Mouse (Mus musculus) CD4-positive, CD25-positive, alpha-beta regulatory T cell, adult 2 months (primary cell): ENCODE measurements at regions not wholly inside any gene's neighbourhood (a gene's known extent, or its start where the extent isn't known, plus 50 kb on each side); places are given as distances from the start of the nearest gene placed in this dataset.

Source experiments
- DNase-seq: peaks from one replicate; pipeline ENCODE4 v3.0.0-alpha.2; 2012; ENCODE audit warnings: low read depth, low spot score

- no peak for DNase-seq
These were observed 62.0 kb upstream of the Ifne start for GRCm38 (mm10) chr4:88941955-88942354.

- DNase-seq, result no peak
These were observed 60.7 kb upstream of the Ifne start for GRCm38 (mm10) chr4:88940670-88941069.

- no peak for DNase-seq
These were observed 59.4 kb upstream of the Ifne start for GRCm38 (mm10) chr4:88939397-88939796.

- DNase-seq, result no peak
These were observed 58.7 kb upstream of the Ifne start for GRCm38 (mm10) chr4:88938712-88939032.

GRCm38 (mm10) chr4:88937866-88938711 is 58.1 kb upstream of the Ifne start:
- DNase-seq, result peak; percentile 72

- DNase-seq, result no peak
These were observed 57.0 kb upstream of the Ifne start for GRCm38 (mm10) chr4:88936976-88937375.

- no peak for DNase-seq
These were observed 55.9 kb upstream of the Ifne start for GRCm38 (mm10) chr4:88935901-88936300.

GRCm38 (mm10) chr4:88935316-88935715 is 55.3 kb upstream of the Ifne start:
- no peak for DNase-seq

GRCm38 (mm10) chr4:88934266-88935025 is 54.4 kb upstream of the Ifne start:
- DNase-seq, result no peak

GRCm38 (mm10) chr4:88931217-88931616 is 51.2 kb upstream of the Ifne start:
- DNase-seq, result no peak
